Mouse (Mus musculus): ENCODE results near the gene Lrit2.

The Lrit2 gene

GRCm38 (mm10) chr14:37111371-37111770 is 43.6 kb downstream of the Lrit2 start:
- DNase-seq (ENCODE audit: low spot score), result no peak

GRCm38 (mm10) chr14:37112931-37113330 is 45.2 kb downstream of the Lrit2 start:
- DNase-seq (ENCODE audit: low spot score), result no peak

- DNase-seq (ENCODE audit: low spot score), result no peak
These were observed 46.2 kb downstream of the Lrit2 start, which contains the start of gene 2610528A11Rik for GRCm38 (mm10) chr14:37113922-37114321. Gene 2610528A11Rik (minus strand): TSS chr14:37114022.

GRCm38 (mm10) chr14:37119233-37119632 is 51.5 kb downstream of the Lrit2 start:
- DNase-seq (ENCODE audit: low spot score), result no peak
